Mouse (Mus musculus): ENCODE data around the gene Uqcc1.
A peak's percentile ranks its signal among the peaks of the same experiment; 100 is the strongest.
"Not testable (repeated sequence)": the region's sequence is repeated elsewhere in the genome, so short reads cannot be mapped to it uniquely, and the experiment has no call there.

Uqcc1 gene

DNA sequence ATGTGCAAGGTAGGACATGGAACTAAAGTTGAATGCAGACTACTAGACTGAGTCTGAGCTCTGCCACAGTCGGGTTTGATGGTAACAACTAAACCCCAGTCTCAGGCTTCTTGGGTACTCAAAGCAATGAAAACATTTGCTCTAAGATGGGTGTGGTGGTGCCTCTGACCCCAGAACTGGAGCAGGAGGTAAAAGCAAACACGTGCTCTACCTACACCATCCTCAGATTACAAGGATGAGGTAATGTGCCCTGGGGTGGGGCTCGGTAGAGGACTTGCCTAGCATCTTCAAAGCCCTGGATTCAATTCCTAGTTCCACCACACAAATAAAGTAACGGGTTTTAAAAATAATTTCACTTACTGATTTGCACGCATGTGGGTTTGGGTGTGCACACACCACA is 77.6 kb downstream of the Uqcc1 start:
- DNase-seq, result no peak

- DNase-seq, result no peak
These were observed 80.0 kb downstream of the Uqcc1 start for GRCm38 (mm10) chr2:155850120-155850519.

GRCm38 (mm10) chr2:155849464-155849863 is 80.6 kb downstream of the Uqcc1 start:
- no peak for DNase-seq

DNA sequence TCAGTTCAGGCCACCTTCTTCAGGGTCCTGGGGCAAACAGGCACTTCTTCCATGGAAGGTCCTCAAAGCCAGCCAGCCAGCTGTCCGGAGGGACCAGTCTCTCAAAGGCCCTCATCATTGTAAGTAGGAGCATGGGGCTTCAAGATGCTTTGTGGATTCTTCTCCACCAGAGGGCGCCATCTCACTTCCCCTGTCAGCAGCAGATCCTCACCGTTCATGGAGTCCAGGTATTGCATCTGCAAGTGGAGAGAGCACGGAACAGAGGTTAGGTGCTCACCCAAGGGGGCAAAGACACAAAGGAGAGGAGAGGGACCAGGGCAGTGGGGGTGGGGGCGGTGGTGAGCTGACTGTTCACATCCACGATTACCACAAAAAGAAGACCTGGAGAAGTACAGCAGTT is 81.8 kb downstream of the Uqcc1 start:
- DNase-seq, result peak; percentile 88

DNA sequence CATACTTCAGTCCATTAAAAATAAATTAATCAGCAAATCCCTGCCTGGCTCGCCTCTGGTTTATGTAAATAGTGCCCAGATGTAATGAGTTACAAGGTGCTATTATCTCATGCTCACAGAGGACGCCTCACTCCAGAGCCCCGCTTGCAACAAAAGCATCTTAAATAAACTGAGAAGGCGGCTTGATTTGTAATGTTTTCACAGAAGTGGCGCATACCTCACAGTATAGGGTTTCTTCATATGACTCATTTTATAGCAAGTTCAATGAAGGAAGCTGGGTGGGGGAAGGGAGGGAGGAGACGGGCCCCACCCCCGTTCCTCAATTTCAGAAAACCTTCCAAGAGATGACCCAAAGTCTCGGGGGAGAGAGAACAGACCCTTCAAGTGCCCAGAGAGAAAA is 83.2 kb downstream of the Uqcc1 start:
- no peak for DNase-seq

- DNase-seq, result no peak
These were observed 91.1 kb downstream of the Uqcc1 start for GRCm38 (mm10) chr2:155838961-155839360.

GRCm38 (mm10) chr2:155837961-155838360 is 92.1 kb downstream of the Uqcc1 start:
- no peak for DNase-seq

- no peak for DNase-seq
These were observed 95.4 kb downstream of the Uqcc1 start, which contains the start of gene Fam83c for GRCm38 (mm10) chr2:155834732-155835131. Gene Fam83c (minus strand): TSS chr2:155834854.

GRCm38 (mm10) chr2:155832087-155832486 is 98.0 kb downstream of the Uqcc1 start:
- not testable (repeated sequence) for DNase-seq

- DNase-seq, result no peak
These were observed 98.8 kb downstream of the Uqcc1 start for GRCm38 (mm10) chr2:155831302-155831701.

DNA sequence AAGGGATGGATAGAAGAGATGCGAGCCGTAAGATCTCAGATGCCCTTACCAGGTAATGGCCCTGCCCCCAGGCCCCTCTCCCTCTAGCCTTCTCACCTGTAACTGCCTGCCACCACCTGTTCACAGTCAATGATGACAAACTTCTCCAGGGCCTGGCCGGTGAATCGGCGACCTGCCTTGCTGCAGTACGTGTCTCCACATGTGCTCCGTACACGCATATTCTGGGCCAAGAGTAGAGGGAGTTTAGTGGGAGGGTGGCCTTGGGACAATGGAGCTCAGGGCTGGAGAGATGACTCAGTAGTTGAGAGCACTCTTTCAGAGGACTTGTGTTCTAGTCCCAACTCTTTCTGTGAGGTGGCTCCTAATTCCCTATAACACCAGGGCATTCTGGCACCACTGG is 99.3 kb downstream of the Uqcc1 start:
- DNase-seq, result no peak

DNA sequence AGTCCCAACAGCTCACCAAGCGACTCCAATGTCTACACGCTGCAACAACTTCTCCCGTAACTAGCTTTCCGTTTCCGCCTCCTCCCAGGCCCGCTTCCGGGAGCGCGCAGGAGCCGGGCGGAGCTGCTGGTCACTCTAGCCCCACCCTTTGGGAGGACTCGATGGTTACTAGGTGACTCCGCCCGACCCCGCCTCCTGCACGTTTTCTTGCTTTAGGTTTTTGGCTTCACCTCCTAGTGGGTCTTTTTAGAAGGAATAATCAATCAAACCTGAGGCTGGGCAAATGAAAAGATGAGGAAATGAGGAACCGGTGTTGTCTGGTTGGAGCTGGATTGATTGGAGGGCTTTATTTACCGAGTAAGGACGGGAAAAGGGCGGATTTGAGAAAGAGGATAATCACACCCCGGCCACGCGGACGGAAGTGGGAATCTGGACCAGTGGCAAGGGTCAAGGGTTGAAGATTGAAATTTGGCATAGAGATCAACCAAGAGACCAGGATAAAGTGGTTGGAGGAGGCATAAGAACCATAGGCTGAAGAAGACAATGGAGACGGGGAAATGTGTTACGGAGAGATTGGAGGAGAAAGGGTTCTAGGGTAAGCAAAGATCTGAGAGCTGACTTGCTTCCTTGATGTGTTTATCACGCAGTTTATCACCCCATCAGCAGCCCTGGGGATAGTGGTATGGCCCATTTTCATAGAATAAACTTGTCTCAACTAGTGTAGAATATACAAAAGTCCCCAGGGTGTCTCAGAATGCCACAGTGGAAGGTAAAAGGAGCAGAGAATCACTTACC is 103.3 kb downstream of the Uqcc1 start, which contains the start of gene Eif6:
Eif6 (minus strand) TSS at position 296 of the 795 bp plus-strand sequence.
- peak; percentile 95 for DNase-seq

- DNase-seq, result no peak
These were observed 104.0 kb downstream of the Uqcc1 start for GRCm38 (mm10) chr2:155825904-155826629.

DNA sequence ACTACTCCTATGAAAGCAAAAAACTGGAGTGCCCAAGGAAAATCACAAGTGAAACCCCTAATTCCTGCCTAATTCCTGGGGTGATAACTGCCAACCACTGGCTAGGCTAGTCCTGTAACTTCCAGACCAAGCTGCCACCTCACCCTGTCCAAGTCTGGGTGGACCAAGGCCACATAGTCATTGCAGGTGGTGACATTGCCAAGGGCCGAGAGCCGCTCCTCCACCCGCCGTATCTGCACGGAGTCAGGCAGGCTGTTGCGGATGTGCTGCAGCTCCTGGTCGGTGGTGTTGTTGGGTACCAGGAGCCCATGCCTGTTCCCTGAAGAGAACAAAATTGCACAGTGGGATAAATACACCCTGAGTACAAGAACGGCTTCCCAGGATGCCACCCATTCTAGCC is 106.4 kb downstream of the Uqcc1 start:
- DNase-seq, result no peak

DNA sequence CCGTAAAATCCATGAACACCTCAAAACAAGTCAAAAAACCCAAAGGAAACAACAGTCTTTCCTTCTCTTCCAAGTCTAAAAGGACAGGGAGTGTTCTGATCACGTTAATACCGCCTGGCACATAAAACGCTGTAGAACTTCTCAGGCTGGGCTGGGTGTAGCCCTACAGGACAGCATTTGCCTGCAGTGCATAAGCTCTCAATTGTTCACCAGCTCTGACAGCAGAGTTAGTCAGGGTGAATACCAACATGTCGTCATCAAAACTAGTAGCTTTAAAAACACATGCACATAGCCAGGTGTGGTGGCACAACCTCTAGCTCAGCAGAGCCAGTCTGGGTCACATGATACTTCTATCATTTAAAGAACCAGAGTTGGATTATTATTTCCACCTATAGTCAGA is 109.3 kb downstream of the Uqcc1 start:
- DNase-seq, result no peak

- no peak for DNase-seq
These were observed 110.5 kb downstream of the Uqcc1 start for GRCm38 (mm10) chr2:155819449-155820251.

- no peak for DNase-seq
These were observed 110.9 kb downstream of the Uqcc1 start, which contains the start of gene BC029722 for GRCm38 (mm10) chr2:155819392-155819448. Gene BC029722 (minus strand): TSS chr2:155819426.

DNA sequence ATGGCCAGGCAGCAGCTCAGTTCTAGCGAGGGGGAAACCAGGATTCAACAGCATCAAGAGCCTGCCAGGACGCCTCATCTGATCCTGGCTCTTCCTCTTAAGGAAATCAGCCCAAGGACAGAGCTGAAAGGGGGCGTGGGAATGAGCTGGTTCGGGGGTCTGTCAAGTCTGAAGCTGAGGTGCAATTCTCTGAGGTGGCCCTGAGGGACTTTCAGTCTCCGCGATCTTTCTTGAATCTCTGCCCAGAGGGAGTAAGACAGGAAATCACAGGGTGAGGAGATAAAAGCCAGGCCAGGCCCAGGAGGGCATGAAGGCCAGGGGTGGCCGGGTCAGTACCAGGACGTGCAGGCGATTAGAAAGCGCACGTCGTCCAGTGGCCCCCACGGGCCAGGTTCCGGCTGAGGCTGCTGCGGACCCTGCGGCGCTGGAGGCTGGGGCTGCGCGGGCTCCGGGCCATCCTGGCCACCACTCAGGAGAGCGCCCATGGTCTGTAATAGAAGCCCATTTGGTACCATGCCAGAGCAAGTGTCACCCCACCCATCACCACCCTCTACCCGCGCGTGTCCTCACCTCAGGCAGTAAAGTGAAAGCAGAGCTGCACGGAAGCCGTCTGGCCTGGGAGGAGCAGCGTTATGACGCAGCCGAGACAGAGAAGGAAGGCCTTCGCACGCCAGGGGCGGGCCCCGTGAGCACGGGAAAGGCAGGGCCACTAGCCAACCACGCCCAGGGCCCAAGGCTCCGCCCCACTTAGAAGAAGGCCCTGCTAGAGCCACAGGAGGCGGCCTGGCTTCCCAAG is 111.3 kb downstream of the Uqcc1 start:
- DNase-seq, result peak; percentile 99

DNA sequence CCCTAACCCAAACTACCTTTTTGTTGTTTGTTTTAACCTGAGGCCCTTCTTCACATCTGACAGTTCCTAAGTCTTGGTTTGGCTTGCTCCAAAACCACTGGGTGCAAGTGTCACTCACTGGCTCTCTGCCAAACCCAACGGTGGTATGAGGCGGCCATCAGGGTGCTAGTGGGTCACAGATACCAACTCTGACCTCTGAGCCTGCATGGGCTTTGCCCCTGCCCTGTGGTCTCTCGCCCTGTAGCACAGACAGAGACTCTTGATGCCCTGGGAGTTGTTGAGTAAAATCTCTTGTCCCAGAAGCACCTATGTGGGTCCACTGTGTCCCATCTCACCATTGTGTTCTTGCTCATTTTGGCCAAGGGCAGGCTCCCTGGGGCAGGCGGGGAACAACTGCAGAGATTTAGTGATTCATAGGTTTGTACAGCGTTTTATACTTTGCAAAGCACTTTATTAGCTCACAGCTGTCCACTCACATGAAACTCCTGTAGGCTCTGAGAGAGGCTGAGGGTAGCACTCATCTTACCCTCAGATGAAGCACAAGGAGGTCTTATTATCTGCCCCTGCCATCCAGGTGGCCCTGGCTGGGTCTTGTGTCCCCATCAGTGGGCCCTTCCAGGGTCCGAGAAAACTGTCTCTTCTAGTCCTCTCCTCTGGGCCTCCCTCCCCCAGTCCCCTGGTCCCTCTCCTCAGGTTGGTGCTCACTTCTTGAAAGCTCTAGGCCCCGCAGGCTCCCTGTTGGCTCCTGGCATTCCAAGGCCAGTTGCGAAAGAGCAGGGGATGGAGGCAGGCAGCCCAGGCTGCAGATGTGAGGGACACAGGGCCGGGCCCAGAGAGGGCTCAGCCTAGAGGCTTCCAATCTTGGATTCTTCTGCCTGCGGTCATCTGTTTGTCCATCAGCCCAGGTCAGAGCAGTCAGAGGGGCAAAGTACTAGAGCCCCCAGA is 112.5 kb downstream of the Uqcc1 start:
- no peak for DNase-seq

GRCm38 (mm10) chr2:155816179-155816578 is 113.9 kb downstream of the Uqcc1 start:
- no peak for DNase-seq

- no peak for DNase-seq
These were observed 115.3 kb downstream of the Uqcc1 start for GRCm38 (mm10) chr2:155814829-155815228.

- no peak for DNase-seq
These were observed 117.5 kb downstream of the Uqcc1 start for GRCm38 (mm10) chr2:155812637-155813036.
